Mouse (Mus musculus): ENCODE data around the gene Pja2.
"Not testable (repeated sequence)": the region's sequence is repeated elsewhere in the genome, so short reads cannot be mapped to it uniquely, and the experiment has no call there.

Gene Pja2

DNA sequence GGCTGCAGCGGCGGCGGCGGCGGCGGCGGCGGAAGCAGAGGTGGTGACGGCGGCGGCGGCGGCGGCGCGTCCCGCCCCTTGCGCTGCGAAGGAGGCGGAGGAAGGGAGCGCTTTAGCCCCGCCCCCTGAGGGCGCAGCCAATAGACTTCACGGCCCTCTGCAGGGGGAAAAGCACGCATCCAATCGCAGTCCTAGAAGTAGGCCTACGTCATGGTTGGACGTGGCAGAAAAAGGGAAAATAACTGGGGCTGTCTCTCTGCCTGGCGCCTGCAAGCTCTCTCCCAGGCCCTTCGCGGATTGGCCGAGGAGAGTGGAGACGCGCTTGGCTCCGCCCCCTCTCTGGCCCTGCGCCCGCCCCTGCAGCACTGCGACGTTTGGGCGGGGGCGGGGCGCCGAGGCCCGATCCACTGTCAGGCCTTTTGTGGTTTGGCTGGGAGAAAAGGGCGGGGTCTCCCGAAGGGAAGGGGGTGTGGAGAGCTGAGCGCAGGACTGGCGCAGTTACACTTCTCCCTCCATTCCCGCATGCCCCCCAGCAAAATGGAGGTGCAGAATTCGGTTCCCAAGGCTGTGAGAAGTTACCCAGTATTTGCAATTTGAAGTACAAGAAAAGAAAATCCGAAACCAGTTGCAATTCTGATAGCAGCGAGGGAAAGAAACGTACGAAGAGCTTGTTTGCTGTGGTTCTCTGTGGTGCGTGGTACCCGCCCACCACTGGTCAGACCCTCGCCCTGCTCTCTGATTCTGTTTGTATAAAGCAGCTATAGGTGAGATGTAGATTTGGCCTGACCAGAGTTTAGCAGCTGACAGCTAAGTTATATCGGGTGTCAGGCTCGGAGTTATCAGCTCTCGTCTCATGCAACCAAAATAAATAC is at the start of gene Pja2:
Gene Pja2 (minus strand): TSS at position 19 of the 872 bp plus-strand sequence.
- DNase-seq (ENCODE audit: low read depth in 2 of 2, low spot score in 2 of 2), result peak; percentile 96 to 97

- peak; percentile 30 to 44 for DNase-seq (ENCODE audit: low read depth in 2 of 2, low spot score in 2 of 2)
Observed at GRCm38 (mm10) chr17:64375327-64375726, 43.6 kb upstream of the Pja2 start.

GRCm38 (mm10) chr17:64363694-64364093 is 32.0 kb upstream of the Pja2 start:
- no peak for DNase-seq (ENCODE audit: low read depth in 2 of 2, low spot score in 2 of 2)

- DNase-seq (ENCODE audit: low read depth in 2 of 2, low spot score in 2 of 2), result no peak
Observed at GRCm38 (mm10) chr17:64362570-64362969, 30.9 kb upstream of the Pja2 start.

- no peak for DNase-seq (ENCODE audit: low read depth in 2 of 2, low spot score in 2 of 2)
Observed at GRCm38 (mm10) chr17:64361911-64362425, 30.3 kb upstream of the Pja2 start.

GRCm38 (mm10) chr17:64353940-64354339 is 22.2 kb upstream of the Pja2 start:
- DNase-seq (ENCODE audit: low read depth in 2 of 2, low spot score in 2 of 2), result no peak

GRCm38 (mm10) chr17:64346135-64346534 is 14.4 kb upstream of the Pja2 start:
- DNase-seq (ENCODE audit: low read depth in 2 of 2, low spot score in 2 of 2), result no peak

DNA sequence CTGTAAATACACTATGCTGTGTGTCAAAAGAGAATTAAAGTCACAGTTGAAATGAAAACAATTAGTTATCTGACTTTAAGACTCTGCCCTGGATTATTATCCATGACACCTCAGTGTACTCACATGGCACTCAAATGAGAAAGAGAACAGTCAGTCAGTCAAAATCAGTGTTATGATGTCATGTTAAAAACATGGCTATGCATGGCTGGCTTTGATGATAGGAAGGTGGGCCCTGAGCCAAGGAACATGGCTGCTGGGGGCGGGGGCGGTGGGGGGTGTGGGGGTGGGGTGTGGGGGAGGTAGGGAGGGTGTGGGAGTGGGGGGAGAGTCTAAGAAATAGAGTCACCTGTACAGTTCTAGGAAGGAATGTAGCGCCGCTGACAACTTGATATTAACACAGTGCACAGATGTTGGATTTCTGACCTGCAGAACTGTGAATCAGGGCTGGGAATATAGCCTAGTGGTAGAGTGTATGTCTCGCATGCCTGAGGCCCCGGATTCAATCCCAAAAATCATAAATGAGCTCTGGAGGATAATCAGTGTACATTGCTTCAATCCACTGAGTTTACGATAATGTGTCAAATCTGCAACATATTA is 13.0 kb upstream of the Pja2 start:
- no peak for DNase-seq (ENCODE audit: low read depth in 2 of 2, low spot score in 2 of 2)

DNA sequence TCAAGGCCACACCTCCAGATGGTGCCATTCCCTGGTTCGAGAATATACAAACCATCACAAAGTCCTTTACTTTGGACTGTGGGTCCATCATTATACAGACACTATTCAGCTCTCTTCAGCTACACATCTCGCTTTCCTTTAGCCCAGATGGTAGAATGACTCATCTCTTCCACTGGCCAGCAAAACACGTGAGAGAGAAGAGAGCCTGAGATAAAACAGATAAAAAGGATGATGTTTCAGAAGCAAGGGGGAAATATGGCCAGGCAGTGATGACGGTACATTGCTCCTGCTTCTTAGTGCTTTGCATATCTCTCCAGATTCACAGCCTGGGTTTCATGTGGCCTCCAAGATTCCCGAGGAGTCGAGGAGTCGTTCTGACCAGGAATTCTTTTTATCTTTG is 10.0 kb upstream of the Pja2 start:
- no peak for DNase-seq (ENCODE audit: low read depth in 2 of 2, low spot score in 2 of 2)

DNA sequence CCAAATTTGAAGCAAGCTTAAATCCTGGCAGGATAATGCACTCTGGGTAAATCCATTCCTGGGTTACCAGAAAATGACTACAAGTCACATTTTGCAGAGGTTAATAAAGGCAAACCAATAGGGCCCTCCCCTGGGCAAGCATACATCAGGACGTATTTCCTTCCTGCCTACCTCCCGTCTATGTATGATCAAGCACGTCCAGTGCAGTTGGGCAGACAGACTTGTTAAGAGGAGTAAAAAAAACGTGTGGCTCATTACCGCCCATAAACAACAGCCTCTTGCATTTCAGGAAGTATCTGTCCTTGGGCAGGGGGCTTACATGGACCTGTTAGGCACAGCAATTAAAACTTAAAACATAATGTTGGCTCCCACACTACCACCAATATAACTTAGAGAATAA is 8.0 kb upstream of the Pja2 start:
- DNase-seq (ENCODE audit: low read depth in 2 of 2, low spot score in 2 of 2), result no peak

DNA sequence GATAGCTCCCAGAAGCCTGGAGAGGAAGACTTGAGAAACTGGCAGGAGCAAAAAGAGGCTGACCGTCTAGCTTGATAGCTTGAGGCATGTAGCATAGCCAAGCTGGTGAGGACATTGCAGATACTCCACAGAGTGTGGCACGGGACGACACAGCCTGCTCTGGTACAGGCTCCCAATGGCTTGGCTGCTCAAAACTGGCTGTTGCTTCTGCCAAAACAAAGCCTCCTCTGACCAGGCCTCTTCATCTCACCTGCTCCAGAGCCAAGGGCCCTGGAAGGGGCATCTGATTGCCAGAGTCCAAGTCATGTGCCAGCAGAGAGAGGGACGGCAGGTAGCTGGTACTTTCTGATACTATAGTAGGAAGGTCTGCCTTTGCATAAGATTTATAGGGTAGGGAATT is 5.5 kb upstream of the Pja2 start:
- no peak for DNase-seq (ENCODE audit: low read depth in 2 of 2, low spot score in 2 of 2)

- DNase-seq (ENCODE audit: low read depth in 2 of 2, low spot score in 2 of 2), result no peak
Observed at GRCm38 (mm10) chr17:64333956-64334355, 2.2 kb upstream of the Pja2 start.

- DNase-seq (ENCODE audit: low read depth in 2 of 2, low spot score in 2 of 2), result no peak
Observed at GRCm38 (mm10) chr17:64332770-64333096, 1.0 kb upstream of the Pja2 start.

GRCm38 (mm10) chr17:64331291-64331897 is 322 bp downstream of the Pja2 start:
- no peak for DNase-seq (ENCODE audit: low read depth in 2 of 2, low spot score in 2 of 2)

- no peak for DNase-seq (ENCODE audit: low read depth in 2 of 2, low spot score in 2 of 2)
Observed at GRCm38 (mm10) chr17:64330885-64331284, 831 bp downstream of the Pja2 start.

GRCm38 (mm10) chr17:64324556-64324955 is 7.2 kb downstream of the Pja2 start:
- DNase-seq (ENCODE audit: low read depth in 2 of 2, low spot score in 2 of 2), result no peak

DNA sequence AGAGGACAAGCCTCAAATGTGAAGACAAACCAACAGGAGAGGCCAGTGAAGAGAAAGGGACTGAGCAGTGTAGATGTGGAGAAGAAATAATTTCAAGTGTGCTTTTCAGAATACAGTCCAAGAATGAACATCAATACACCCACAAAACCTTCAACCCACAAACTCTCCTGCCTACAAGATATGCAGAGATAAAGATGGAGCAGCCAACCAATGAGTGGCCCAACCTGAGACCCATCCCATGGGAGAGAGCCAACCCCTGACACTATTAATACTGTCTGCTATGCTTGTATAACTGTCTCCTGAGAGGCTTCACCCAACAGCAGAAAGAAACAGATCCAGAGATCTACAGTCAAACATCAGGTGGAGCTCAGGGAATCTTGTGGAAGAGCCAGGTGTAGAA is 16.3 kb downstream of the Pja2 start:
- no peak for DNase-seq (ENCODE audit: low read depth in 2 of 2, low spot score in 2 of 2)

GRCm38 (mm10) chr17:64314523-64314922 is 17.2 kb downstream of the Pja2 start:
- DNase-seq (ENCODE audit: low read depth in 2 of 2, low spot score in 2 of 2), result not testable (repeated sequence)

- DNase-seq (ENCODE audit: low read depth in 2 of 2, low spot score in 2 of 2), result no peak
Observed at GRCm38 (mm10) chr17:64297628-64298027, 34.1 kb downstream of the Pja2 start.

GRCm38 (mm10) chr17:64292740-64293139 is 39.0 kb downstream of the Pja2 start:
- no peak for DNase-seq (ENCODE audit: low read depth in 2 of 2, low spot score in 2 of 2)

- no peak for DNase-seq (ENCODE audit: low read depth in 2 of 2, low spot score in 2 of 2)
Observed at GRCm38 (mm10) chr17:64289684-64290083, 42.0 kb downstream of the Pja2 start.

DNA sequence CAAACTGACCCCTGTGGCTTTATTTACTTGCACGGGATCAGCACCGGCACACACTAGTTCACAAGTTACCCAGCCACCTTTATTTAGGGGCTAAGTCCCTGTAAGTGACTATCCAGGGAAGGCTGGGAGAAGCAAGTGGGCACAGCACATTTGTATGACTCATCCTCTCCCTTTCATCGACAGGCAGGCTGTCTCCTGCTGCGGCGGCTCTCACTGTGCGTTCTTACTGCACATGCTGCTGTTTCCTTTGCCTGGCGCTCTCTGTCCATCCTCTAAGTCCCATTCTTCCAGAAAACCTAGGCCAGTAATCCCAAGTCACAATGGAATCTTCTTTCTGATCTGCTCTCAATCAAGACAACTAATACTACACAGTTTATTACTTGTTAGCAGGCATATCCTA is 43.7 kb downstream of the Pja2 start:
- DNase-seq (ENCODE audit: low read depth in 2 of 2, low spot score in 2 of 2), result no peak

All from CD8-positive naive resting alpha-beta T cell, adult 2 months (primary cell).